Mouse (Mus musculus): ENCODE measurements at regions not wholly inside any gene's neighbourhood (a gene's known extent, or its start where the extent isn't known, plus 50 kb on each side); places are given as distances from the start of the nearest gene placed in this dataset.

DNA sequence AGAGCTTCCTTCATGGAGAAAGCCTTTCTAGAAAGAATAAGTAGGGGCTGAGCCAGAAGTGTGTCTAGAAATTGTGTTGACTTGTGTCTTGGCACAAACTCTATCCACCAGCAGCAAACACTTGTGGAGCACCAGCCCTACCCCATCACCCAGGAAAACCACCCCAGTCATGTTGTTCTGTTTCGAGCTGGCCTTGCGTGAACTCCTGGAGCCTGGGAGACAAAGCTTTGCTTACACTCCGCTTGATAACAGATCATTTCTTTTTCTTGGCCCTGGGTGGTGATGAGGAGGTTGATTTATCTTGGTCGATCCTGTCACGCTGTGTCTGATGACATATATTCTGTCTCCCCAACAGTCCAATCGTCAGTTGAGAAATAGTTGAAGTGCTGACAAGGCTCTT is 55.0 kb upstream of the Gm7361 start:
- no peaks in the 10 kb centered on the region for H3K4me1 ChIP-seq (ENCODE audit: control insufficient read depth in 1 of 2, insufficient read depth in 2 of 2, low read length in 2 of 2)
- H3K4me3 ChIP-seq (ENCODE audit: control insufficient read depth in 1 of 2, insufficient read depth in 1 of 2, low read depth in 2 of 2, low read length in 2 of 2) = no peak overlapping the region
- no peaks in the 10 kb centered on the region for H3K9me3 ChIP-seq (replicated peaks; ENCODE audit: insufficient read depth, low read length)
- no peak overlapping the region for H3K27ac ChIP-seq (ENCODE audit: control insufficient read depth, low read depth, low read length)
- no peak for DNase-seq (ENCODE audit: low read depth, low spot score)
- no peak for TF ChIP-seq MAX (IDR thresholded peaks at IDR 0.05; ENCODE audit: low read length)
- TF ChIP-seq MAFK (IDR thresholded peaks at IDR 0.05; ENCODE audit: borderline replicate concordance, low read depth, low read length) = no peak
- TF ChIP-seq ZNF384 (IDR thresholded peaks at IDR 0.05; ENCODE audit: low read depth, low read length) = no peak
- no peak for TF ChIP-seq MEF2A (IDR thresholded peaks at IDR 0.05; ENCODE audit: extremely low read depth, insufficient replicate concordance, low read depth, low read length, poor library complexity, severe bottlenecking)
- TF ChIP-seq ETS1 (IDR thresholded peaks at IDR 0.05; ENCODE audit: low read depth, low read length) = no peak
- no peak for TF ChIP-seq MAZ (IDR thresholded peaks at IDR 0.05; ENCODE audit: low read depth, low read length)
- TF ChIP-seq TCF12 (IDR thresholded peaks at IDR 0.05; ENCODE audit: low read depth, low read length) = no peak
- no peak for TF ChIP-seq TBP (IDR thresholded peaks at IDR 0.05; ENCODE audit: low read depth, low read length)
- no peak for TF ChIP-seq CHD1 (IDR thresholded peaks at IDR 0.05; ENCODE audit: low read depth, low read length)
- no peak for TF ChIP-seq BHLHE40 (IDR thresholded peaks at IDR 0.05; ENCODE audit: borderline replicate concordance, low read depth, low read length)
- no peak for TF ChIP-seq ELF1 (IDR thresholded peaks at IDR 0.05; ENCODE audit: low read depth, low read length)
- TF ChIP-seq JUND (IDR thresholded peaks at IDR 0.05; ENCODE audit: low read depth, low read length) = no peak
- TF ChIP-seq POLR2AphosphoS5 (IDR thresholded peaks at IDR 0.05; ENCODE audit: borderline replicate concordance, low read depth, low read length) = no peak
- no peak for TF ChIP-seq SIN3A (IDR thresholded peaks at IDR 0.05; ENCODE audit: low read length)
- TF ChIP-seq CHD2 (IDR thresholded peaks at IDR 0.05; ENCODE audit: low read length) = no peak
- H3K36me3 ChIP-seq (ENCODE audit: control insufficient read depth in 1 of 2, insufficient read depth in 2 of 2, low read length in 2 of 2) = no peaks in the 10 kb centered on the region
- H3K9ac ChIP-seq (ENCODE audit: control insufficient read depth, low read depth, low read length, poor library complexity, severe bottlenecking) = no peak overlapping the region
- no peaks in the 10 kb centered on the region for H3K79me2 ChIP-seq (ENCODE audit: control insufficient read depth, insufficient read depth, low read length, poor library complexity)
- H3K27me3 ChIP-seq (ENCODE audit: control insufficient read depth in 1 of 2, insufficient read depth in 2 of 2, low read length in 2 of 2) = no peaks in the 10 kb centered on the region

DNA sequence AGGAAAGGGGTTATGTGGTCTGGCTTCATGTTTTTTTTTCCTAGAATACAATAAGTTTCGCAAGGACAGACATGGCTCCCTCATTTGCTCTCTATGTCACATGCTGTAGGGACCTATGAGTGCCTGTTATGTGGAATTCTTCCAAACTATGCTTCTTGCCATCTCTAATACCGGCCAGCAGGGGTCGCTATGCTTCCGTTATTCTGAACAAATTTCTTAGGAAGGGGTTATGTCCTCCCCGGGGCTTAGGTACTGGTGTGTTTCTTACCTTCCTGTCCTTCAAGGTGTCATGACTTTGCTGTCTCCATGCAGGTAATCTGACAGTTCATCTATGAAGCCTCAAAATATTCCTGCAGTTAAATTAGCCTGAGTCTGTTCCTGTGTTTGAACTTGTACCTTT is 68.1 kb upstream of the Gm7361 start:
- Histone ChIP-seq H3K9ac (ENCODE audit: control insufficient read depth, low read depth, low read length, poor library complexity, severe bottlenecking) (no peak overlapping the region), H3K79me2 (ENCODE audit: control insufficient read depth, insufficient read depth, low read length, poor library complexity) (no peaks in the 10 kb centered on the region), H3K36me3 (ENCODE audit: control insufficient read depth in 1 of 2, insufficient read depth in 2 of 2, low read length in 2 of 2) (no peaks in the 10 kb centered on the region), H3K27ac (ENCODE audit: control insufficient read depth, low read depth, low read length) (no peak overlapping the region), H3K4me3 (ENCODE audit: control insufficient read depth in 1 of 2, insufficient read depth in 1 of 2, low read depth in 2 of 2, low read length in 2 of 2) (no peak overlapping the region), H3K27me3 (ENCODE audit: control insufficient read depth in 1 of 2, insufficient read depth in 2 of 2, low read length in 2 of 2) (no peaks in the 10 kb centered on the region), H3K4me1 (ENCODE audit: control insufficient read depth in 1 of 2, insufficient read depth in 2 of 2, low read length in 2 of 2) (no peaks in the 10 kb centered on the region), H3K9me3 (replicated peaks; ENCODE audit: insufficient read depth, low read length) (no peaks in the 10 kb centered on the region)
- peak; percentile 34 for TF ChIP-seq SMC3 (IDR thresholded peaks at IDR 0.05; ENCODE audit: low read depth, low read length)
- TF ChIP-seq GATA1 (IDR thresholded peaks at IDR 0.05; ENCODE audit: low read depth, low read length) = no peak
- TF ChIP-seq MAFK (IDR thresholded peaks at IDR 0.05; ENCODE audit: borderline replicate concordance, low read depth, low read length) = no peak
- TF ChIP-seq ZKSCAN1 (IDR thresholded peaks at IDR 0.05; ENCODE audit: low read depth, low read length) = no peak
- TF ChIP-seq ZMIZ1 (IDR thresholded peaks at IDR 0.05; ENCODE audit: low read depth, low read length) = no peak
- TF ChIP-seq UBTF (IDR thresholded peaks at IDR 0.05; ENCODE audit: borderline replicate concordance, insufficient read depth, low read depth, low read length) = no peak
- TF ChIP-seq RAD21 (IDR thresholded peaks at IDR 0.05; ENCODE audit: low read depth, low read length) = peak; percentile 51
- no peak for TF ChIP-seq GABPA (IDR thresholded peaks at IDR 0.05; ENCODE audit: low read depth, low read length)
- no peak for TF ChIP-seq HCFC1 (IDR thresholded peaks at IDR 0.05; ENCODE audit: low read depth, low read length)
- TF ChIP-seq CTCF (IDR thresholded peaks at IDR 0.05 in 2 of 3, conservative IDR thresholded peaks at IDR 0.05 in 1 of 3; ENCODE audit: control insufficient read depth in 1 of 3, insufficient read depth in 1 of 3, low read depth in 2 of 3, low read length in 3 of 3, poor library complexity in 1 of 3, severe bottlenecking in 1 of 3) = peak; percentile 23 to 62 (median 57); a peak in 5 of 6 replicates
- no peak for TF ChIP-seq ZNF384 (IDR thresholded peaks at IDR 0.05; ENCODE audit: low read depth, low read length)
- no peak for TF ChIP-seq E2F4 (IDR thresholded peaks at IDR 0.05; ENCODE audit: borderline replicate concordance, low read depth, low read length)
- TF ChIP-seq SIN3A (IDR thresholded peaks at IDR 0.05; ENCODE audit: low read length) = no peak
- no peak for TF ChIP-seq NRF1 (IDR thresholded peaks at IDR 0.05; ENCODE audit: insufficient read depth, low read depth, low read length, poor library complexity, severe bottlenecking)
- no peak for TF ChIP-seq ETS1 (IDR thresholded peaks at IDR 0.05; ENCODE audit: low read depth, low read length)
- TF ChIP-seq TBP (IDR thresholded peaks at IDR 0.05; ENCODE audit: low read depth, low read length) = no peak
- TF ChIP-seq MAX (IDR thresholded peaks at IDR 0.05; ENCODE audit: low read length) = no peak
- TF ChIP-seq MYC (IDR thresholded peaks at IDR 0.05; ENCODE audit: low read depth, low read length) = no peak
- DNase-seq (ENCODE audit: low read depth, low spot score) = peak; percentile 29

Data from MEL (cell line).